Mouse (Mus musculus) adrenal gland, postnatal 10 days (tissue): ENCODE results near the gene Ghsr. TPM values are rescaled to one million over a fixed set of nuclear protein-coding genes. Genes with fewer than 3 reads are reported as not detected.
"Not testable (repeated sequence)": the region's sequence is repeated elsewhere in the genome, so short reads cannot be mapped to it uniquely, and the experiment has no call there.

Source experiments
- DNase-seq: peaks from one replicate; pipeline ENCODE4 v3.0.0; 2021; ENCODE audit warnings: mixed read lengths
- long read RNA-seq, 2 experiments: library from polyadenylated mRNA; stranded (forward); transcript quantifications; one replicate each; pipeline ENCODE4 v2.0.0; 2021
- total RNA-seq, 2 experiments: library from RNA; stranded (reverse); gene quantifications; 2 replicates each; pipeline ENCODE4 v1.2.3; 2021

Gene Ghsr
- total RNA-seq: not detected
- long read RNA-seq, experiment 1: 0 reads
- long read RNA-seq, experiment 2: 0 reads

DNA sequence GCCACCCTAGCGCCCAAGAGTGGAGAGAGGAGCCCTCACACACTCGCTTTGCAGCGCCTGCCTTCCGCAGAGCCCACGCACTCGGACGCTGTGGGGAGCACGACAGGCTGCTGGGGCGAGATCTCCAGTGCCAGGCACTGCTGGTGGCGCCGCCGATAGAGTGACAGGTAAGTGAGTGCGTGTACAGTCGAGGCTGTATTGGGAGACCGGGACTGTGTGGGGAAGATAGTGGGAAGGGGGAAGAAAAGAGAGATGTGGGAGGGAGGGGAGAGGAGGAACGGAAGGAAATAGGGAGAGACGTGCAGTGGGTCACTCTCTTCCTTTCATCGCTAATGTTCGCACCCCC is at the start of gene Ghsr:
Gene Ghsr (plus strand): TSS at position 76 of the 346 bp plus-strand sequence.
- DNase-seq: no peak

DNA sequence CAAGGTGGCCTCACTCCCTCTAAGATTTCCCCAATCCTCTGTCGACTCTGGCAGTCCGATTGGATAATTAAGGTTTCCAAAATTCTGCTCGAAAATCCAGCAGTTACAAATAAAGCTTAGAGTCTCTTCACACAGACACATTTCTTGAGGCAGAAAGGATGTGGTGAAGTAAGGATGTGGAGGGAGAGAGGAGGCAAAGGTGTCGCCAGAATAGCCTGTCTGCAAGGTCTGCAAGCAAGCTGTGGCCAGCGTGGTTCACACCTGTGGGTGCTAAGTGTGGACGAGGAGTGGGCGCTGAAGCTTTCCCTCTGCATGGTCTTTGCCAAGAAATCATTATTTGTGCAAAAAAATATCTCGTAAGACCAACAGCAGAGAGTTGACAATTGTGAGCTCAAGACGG is 48.6 kb upstream of the Ghsr start:
- no peak for DNase-seq

DNA sequence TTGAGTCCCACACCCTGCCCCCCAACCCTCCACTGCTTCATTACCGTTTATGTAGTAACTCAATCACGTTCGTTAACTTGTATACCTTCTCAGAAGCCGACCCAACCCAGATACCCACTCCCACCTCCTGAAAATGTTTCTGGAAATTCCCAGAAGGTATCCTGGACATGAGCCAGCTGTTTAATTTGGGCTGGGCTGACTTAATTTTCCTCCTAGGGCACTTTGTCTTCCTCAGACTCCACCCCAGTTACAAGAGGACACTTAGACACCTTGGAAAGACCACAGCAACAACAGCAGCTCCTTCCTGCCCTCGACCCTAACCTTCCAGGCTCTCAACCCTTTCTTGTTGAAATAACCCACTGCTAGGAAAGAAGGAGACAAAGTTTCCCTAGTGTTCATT is 47.6 kb upstream of the Ghsr start:
- DNase-seq: no peak

DNA sequence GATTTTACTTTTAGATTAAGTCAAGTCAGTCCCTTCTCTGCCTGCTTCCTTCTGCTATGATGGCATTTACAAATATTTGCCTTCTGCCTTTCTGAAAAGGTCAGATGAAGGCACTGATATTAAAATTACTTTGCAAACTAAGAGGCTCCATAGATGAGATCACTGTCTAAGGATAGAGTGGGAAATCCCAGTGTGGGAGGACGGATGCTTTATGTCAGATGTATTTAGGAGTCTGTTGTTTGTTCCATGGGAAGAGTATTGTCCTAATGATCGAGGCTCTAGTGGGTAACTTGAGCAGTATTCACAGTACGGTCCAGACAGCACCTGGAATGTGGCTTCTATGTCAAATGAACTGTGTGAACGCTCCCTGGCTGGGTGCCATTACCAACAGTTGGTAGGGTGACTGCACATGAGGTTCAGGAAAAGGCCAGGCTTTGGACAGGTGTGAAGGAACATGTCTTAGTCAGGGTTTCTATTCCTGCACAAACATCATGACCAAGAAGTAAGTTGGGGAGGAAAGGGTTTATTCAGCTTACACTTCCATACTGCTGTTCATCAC is 44.4 kb upstream of the Ghsr start:
- no peak for DNase-seq

DNA sequence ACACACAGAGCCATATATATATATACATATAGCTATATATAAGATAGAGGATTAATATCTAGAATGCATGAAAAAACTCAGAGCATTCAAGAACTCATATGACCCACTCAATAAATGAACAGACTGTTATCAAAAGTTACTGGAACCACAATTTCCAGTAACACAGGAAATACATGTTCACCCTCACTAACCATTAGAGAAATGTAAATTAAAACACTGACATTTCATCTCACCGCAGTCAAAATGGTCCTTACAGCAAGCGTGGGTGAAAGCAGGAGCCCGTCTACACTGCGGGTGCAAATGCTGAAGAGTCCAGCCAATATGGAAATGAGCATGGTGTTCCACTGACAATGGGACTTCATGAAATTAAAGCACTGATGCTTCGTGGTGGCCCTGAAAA is 40.4 kb upstream of the Ghsr start:
- DNase-seq: no peak

DNA sequence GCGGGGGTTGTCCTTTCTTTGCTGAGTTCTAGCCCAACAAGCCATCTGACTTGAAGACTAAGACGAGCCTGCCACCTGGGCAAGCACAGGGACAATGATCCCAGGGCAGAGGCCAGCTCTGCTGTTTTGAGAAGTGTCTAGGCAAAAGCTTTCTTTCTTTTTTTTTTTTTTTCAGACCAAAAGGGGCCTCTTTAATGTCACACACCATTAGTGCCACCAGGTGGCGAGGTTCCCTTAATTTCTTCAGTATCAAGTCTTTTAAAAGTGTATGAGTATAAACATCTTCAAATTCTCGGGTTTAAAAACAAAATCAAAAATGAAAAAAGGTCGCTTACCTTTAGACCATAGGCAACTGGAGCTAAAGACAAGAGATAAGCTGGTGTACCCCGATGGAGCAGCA is 32.7 kb upstream of the Ghsr start:
- peak; percentile 56 for DNase-seq

DNA sequence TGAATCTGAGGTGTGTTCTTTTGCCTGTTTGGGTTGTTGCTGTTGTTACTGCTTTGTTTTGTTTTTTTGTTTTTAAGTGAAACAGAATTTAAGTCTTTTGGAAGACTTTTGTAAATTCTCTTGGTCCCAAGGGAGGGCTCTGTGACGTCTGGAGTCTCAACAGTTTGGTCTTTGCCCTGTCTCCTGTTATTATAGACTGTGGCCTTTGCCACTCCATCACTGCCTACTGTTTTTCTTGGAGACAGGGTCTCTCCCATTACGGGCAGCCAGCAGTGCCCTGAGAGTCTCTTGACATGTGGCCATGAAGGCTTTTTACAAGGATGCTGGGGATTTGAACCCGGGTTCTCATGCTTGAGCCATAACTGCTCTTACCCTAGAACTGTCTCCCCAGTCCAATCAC is 32.3 kb upstream of the Ghsr start:
- no peak for DNase-seq

DNA sequence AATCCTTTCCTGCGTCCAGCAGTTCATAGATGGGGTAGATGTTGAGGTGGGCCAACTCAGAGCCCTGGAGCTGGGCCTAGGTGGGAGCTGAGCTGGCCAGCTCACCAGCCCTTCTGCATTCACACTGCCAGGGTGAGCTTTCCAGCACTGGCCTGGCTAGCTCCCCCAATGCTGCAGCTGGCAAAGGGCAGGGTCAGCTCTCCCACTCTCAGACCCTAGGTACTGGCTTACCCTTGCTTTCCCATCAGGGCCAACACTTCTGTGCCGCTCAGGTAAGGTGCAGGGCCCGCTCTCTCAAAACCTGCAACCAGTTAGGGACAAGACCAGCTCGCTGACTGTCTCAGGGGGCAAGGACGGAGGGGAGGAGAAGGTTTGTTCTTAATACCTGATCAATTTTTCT is 30.4 kb upstream of the Ghsr start:
- DNase-seq: no peak

DNA sequence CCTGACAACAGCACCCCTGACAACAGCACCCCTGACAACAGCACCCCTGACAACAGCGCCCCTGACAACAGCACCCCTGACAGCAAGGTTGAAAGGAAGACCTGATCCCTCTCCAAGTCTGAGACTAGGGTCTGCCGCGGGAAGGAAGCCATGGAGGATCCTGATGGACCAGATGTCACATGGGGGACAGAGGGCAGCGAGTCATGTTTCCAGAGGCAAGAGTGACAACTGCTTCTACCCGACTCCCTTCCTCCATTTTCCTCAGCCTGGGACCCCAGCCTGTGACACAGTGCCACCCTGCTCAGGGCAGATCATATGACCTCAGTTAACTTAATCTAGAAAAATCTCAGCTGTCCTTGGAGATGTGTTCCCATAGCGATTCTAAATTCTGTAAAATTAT is 28.7 kb upstream of the Ghsr start:
- DNase-seq: no peak

DNA sequence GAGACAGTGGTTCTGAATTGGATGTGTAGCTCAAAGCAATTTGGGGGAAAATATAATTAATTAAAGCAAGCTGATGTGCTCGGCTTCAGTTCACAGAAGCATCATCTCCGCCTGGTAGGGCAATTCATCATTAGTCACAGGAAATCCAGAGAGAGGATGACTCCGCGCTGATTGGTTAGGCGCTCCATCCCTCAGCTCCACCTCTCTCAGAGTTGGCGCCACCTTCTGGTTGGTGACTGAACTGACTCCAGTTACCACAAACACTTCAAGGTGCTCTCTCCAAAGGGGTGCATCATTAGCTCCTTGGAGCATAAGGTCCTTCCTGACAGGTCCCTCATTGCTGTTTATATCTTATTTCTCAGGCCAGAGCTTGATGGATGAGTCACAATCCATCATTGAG is 25.6 kb upstream of the Ghsr start:
- peak; percentile 59 for DNase-seq

DNA sequence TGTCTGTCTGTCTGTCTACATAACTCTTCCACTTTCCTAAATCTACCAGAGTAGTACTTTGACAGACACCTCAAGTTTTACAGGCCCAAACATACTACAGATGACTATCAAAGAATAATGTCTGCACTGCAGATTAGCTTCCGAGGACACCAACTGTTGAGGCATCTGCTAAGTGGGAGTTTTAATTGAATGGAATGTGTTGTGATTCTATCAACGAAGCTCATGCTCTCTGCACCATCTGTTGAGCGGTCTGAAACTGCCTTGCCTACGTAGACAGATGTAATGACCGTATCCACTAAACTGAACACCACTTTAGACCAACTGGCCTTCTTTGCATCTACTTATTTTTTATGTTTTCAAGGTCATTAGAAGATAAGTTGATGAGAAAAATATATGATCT is 22.7 kb upstream of the Ghsr start:
- no peak for DNase-seq

DNA sequence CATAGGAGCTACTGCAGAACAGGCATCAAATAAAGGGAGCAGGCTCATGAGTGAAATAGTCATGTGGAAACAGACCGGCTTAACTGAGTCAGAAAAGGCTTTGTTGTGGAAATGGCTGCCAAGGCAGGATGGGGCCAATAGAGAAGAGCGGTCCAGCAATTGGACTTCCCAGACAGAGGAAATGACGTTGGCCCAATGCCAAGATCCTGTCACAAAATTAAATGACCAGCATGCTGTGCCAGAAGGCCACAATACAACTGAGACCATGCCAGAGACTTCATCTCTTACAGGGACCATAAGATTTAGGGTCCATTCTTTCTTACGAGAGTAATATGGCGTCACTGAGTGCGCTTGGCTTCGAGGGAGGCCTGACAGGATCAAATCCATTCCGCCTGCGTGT is 20.0 kb upstream of the Ghsr start:
- DNase-seq: peak; percentile 56

DNA sequence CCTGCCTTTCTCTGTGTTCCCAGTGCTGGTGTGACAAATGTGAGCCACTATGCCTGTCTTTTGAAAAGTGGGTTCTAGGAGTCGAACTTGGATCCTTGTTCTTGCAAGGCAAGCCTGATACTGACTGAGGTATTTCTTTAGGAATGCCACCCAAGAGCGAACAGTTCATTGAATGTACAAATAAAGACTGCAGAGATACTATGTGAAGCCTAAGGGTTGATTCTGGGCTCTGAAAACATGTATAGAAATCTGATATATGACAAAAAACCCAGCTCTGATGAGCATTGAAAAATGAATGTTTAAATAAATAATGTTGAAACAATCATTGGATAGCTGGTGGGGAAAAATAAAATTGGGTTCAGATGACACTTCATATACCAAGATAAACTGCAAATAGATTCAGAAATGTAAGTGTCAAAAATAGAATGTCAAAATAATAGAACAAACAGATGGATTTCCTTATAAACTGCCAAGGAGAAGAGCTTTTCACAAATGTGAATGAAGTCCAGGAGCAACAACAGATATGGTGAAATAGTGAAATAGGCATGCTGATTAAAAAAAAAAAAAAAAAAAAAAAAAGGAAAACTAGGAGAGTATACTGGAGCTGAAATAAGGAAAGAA is 11.9 kb upstream of the Ghsr start:
- no peak for DNase-seq

DNA sequence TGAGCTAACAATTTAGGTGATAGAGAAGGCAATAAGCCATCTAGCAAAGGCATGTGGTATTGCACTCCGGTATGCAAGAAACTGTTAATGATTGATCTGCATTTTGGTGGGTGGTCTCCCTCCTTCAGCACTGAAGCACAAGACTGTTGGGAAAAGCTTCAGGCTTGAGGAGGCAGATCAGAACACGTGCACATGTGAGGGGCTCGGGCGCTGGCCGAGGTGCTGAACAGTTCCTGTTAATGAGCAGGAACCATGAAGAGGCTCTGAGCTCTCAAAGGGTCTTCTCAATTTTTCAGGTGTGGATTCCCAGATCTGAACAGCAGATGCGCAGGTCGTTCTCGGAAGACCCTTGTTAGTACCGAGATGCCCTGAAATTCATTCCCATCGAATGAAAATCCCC is 1.0 kb upstream of the Ghsr start:
- DNase-seq: peak; percentile 67

DNA sequence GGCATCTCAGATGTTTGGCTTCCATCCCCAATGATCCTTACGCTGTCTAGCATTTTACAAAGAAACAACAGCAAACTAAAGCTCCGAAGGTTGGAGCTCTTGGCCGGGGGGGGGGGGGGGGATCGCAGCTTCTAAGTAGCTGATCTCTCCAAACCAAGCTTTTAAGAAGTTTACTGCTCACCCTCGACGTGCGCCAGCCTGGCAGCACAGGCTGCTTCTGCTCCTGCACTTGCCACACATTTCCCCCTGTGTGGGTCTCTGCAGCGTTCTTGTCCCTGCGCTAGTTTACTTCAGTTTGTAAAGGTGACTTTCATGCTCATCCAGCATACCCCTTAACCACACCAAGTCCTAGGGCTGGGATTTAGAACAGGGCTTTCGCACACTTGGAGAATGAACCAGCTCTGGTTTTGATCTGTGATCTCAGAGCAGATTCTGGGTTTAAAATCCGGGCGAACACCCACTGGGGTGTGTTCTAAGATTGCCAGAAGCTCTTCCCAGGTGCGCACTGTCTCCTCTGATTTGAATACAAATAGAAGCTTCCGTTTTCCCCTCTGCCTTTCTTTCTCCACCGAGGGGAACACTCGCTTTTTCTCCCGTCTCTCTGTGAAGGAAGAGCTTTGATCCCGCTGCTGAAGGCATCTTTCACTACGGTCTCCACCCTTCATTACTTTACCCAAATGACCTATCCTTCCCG is 422 bp upstream of the Ghsr start:
- DNase-seq: no peak

DNA sequence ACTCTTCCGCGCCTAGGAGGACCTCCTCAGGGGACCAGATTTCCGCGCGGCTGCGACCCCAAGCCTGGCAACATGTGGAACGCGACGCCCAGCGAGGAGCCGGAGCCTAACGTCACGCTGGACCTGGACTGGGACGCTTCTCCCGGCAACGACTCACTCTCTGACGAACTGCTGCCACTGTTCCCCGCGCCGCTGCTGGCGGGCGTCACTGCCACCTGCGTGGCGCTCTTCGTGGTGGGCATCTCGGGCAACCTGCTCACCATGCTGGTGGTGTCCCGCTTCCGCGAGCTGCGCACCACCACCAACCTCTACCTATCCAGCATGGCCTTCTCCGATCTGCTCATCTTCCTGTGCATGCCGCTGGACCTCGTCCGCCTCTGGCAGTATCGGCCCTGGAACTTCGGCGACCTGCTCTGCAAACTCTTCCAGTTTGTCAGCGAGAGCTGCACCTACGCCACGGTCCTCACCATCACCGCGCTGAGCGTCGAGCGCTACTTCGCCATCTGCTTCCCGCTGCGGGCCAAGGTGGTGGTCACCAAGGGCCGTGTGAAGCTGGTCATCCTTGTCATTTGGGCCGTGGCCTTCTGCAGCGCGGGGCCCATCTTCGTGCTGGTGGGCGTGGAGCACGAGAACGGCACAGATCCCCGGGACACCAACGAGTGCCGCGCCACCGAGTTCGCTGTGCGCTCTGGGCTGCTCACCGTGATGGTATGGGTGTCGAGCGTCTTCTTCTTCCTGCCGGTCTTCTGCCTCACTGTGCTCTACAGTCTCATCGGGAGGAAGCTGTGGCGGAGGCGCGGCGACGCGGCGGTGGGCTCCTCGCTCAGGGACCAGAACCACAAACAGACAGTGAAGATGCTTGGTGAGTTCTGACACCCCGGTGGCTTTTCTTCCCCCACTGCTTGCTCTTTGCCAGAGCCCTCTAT is 837 bp downstream of the Ghsr start:
- no peak for DNase-seq

DNA sequence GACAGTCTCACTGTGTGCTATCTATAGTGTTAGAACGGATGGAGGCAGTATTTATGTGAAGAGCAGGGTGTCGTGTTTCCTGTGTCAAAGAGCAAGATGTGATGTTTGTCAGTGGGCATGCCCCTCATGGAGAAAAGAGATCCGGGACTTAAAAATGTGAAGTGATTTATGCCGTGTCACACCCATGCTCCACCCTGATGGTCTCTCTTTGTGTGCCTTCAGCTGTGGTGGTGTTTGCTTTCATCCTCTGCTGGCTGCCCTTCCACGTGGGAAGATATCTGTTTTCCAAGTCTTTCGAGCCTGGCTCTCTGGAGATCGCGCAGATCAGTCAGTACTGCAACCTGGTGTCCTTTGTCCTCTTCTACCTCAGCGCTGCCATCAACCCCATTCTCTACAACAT is 3.2 kb downstream of the Ghsr start:
- no peak for DNase-seq

DNA sequence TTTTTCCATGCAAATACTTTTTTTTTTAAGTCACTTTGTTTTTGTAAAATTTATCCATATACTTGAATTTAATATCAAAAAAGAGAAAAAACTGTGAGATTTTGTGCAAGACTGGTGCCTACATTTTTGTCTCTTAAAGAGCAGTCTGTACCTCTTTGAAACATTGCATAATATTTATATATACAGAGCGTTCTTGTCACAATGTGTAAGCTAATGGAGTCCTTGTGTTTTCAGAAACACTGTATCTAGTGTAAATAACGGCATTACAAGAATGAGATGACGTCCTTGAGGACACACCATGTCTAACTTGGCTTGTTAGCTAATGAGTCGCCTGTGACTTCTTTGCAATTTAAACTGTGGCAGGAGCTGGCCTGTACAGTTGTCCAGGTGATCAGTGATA is 6.8 kb downstream of the Ghsr start:
- DNase-seq: no peak

DNA sequence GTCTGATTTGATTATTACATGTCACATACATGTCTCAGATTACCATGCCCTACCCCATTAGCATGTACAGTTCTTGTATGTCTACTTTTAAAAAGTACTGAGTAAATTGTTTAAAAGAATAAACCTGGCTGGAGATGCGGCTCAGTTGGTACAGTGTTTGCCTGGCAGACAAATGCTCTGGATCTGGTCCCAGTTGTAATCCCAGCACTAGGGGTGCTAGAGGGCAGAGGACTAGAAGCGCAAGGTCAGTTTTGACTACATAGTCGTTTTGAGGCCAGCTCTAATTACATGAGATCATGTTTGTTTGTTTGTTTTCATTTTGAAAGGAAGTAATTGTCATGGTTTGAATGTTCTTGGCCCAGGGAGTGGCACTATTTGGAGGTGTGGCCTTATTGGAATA is 13.7 kb downstream of the Ghsr start:
- peak; percentile 11 for DNase-seq

DNA sequence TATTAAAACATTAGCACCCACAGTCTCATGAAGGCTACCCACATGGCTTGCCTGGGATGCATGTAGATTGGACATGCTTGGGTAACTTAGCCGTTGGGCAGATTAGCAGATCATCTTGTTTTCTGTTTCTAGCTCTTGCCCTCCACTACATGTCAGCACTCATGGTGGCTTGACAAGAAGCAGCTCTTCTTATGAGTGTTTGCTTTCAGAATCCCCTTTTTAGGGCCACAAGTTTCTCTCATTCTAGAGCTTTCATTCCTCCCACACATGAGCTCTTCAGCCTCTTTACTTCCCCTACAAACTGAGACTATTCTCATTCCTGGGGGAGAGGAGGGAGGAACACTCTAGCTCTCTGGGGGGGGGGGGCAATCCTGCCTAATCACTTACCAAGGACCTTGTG is 18.8 kb downstream of the Ghsr start:
- DNase-seq: no peak

DNA sequence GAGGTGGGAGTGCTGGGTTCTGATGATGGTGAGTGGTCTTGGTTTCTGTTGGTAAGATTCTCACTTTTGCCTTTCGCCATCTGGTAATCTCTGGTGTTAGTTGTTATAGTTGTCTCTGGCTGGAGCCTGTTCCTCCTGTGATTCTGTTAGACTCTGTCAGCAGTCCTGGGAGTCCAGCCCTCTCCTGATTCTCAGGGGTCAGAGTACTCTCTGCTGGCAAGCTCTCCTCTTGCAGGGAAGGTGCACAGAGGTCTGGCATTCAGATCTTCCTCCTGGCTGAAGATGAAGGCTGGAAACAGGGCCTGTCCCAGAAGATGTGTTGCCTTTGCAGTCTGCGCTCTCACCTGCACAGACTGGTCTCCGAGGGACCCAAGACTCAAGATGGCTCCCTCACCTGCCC is 29.8 kb downstream of the Ghsr start:
- DNase-seq: not testable (repeated sequence)

DNA sequence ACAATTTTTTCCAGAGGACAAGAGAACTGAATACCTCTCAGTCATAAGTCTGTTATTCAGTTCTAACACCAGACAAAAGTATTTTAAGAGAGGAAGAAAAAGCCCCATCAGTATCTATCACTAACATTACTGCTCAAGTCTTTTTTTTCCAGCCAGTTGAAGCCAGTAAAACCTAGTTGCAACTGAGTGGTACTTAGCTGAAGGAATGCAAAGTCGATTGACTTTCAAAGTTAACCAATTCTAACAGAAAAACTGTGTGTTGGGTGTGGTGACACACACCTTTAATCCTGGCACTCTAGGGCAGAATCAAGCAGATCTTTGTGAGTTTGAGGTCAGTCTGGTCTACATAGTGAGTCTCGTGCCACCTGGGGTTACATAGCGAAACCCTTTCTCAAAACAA is 35.3 kb downstream of the Ghsr start:
- no peak for DNase-seq

DNA sequence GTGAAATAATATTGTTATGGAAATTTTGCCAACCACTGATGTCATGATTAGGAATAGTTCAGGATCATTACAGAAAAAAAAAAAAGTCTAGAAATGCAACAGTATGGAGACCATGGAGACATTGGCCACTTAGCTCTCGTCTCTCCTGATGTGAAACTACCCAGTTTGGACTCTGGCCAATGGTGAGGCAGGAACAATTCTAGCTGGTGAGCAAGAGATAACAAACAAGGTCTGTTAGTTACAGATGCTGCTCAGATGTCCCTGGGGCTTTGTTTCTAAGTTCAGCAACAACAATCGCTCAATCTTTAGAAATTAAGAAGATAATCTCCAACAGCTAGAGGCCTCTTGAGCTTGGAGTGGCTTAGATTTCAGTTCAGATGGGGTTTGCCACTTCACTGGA is 37.4 kb downstream of the Ghsr start:
- no peak for DNase-seq
